27 mouse cellular contexts compared by ENCODE assay signal in the genomic region with DNA sequence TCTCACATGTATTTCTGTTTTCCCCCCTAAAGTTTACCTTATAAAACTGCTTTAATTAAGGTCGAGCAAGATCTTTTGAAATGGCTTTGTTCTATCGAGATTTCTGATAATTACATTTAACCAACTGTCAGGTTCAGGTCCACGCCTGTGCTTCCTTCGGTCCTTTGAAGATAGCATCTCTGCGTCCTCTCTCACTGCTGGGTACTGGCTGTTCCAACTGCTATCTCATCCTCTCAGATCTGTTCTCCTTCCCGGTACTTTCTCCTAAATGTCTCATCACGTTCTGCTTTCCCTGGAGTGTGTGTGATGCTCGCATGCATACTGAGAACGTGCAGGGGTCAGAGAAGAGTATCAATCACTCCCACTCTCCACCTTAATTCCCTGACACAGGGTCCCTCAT.
"Had no signal": no experiment of that assay in that cellular context is flagged by ENCODE, and none has a peak within 500 bp of the region (broad histone marks: within the 10 kb centered on the region; RNA-seq: fewer than 3 reads in every experiment).

No protein-coding gene starts in this region.

- H3K9ac ChIP-seq: limb, embryonic 12.5 days; limb, embryonic 13.5 days; limb, embryonic 15.5 days; liver, embryonic 12.5 days; liver, embryonic 13.5 days; liver, embryonic 14.5 days; liver, embryonic 15.5 days; liver, postnatal 0 days; lung, embryonic 14.5 days; lung, embryonic 15.5 days; midbrain, embryonic 12.5 days; midbrain, embryonic 13.5 days; midbrain, embryonic 15.5 days; neural tube, embryonic 12.5 days had no signal

- H3K9me3 ChIP-seq: limb, embryonic 10.5 days; limb, embryonic 12.5 days; limb, embryonic 13.5 days; limb, embryonic 15.5 days; liver, embryonic 12.5 days; liver, embryonic 13.5 days; liver, embryonic 15.5 days; lung, embryonic 15.5 days; megakaryocyte, embryonic 14.5 days; midbrain, embryonic 10.5 days; midbrain, embryonic 12.5 days; midbrain, embryonic 13.5 days; midbrain, embryonic 15.5 days; neural tube, embryonic 12.5 days had no signal

- DNase-seq: layer of hippocampus, postnatal 36 days; left cerebral cortex, postnatal 4 days; liver; liver, embryonic 13.5 days; liver, postnatal 0 days; midbrain, embryonic 14.5 days had no signal

- ATAC-seq: liver, embryonic 12.5 days; liver, postnatal 0 days; midbrain, embryonic 13.5 days; midbrain, embryonic 15.5 days; midbrain, embryonic 16.5 days had no signal

- H3K4me2 ChIP-seq: limb, embryonic 12.5 days; limb, embryonic 13.5 days; limb, embryonic 15.5 days; liver, embryonic 11.5 days; liver, embryonic 12.5 days; liver, embryonic 13.5 days; liver, embryonic 15.5 days; lung, embryonic 14.5 days; lung, embryonic 15.5 days; midbrain, embryonic 11.5 days; midbrain, embryonic 12.5 days; midbrain, embryonic 13.5 days; midbrain, embryonic 15.5 days; neural tube, embryonic 12.5 days had no signal

- H3K27me3 ChIP-seq: limb, embryonic 15.5 days; liver, embryonic 13.5 days; liver, embryonic 15.5 days had no signal

- H3K36me3 ChIP-seq: limb, embryonic 10.5 days; limb, embryonic 12.5 days; limb, embryonic 13.5 days; limb, embryonic 15.5 days; liver, embryonic 12.5 days; liver, embryonic 13.5 days; liver, embryonic 15.5 days; lung, embryonic 15.5 days; midbrain, embryonic 10.5 days; midbrain, embryonic 12.5 days; midbrain, embryonic 13.5 days; midbrain, embryonic 15.5 days; neural tube, embryonic 12.5 days had no signal

- H3K27ac ChIP-seq: left cerebral cortex, adult 2 months; limb, embryonic 10.5 days; limb, embryonic 12.5 days; limb, embryonic 13.5 days; limb, embryonic 15.5 days; liver, embryonic 12.5 days; liver, embryonic 13.5 days; liver, embryonic 14.5 days; liver, embryonic 15.5 days; lung, embryonic 15.5 days; macrophage; midbrain, embryonic 10.5 days; midbrain, embryonic 12.5 days; midbrain, embryonic 13.5 days; midbrain, embryonic 15.5 days; neural tube, embryonic 12.5 days had no signal

- H3K4me1 ChIP-seq: limb, embryonic 10.5 days; limb, embryonic 12.5 days; limb, embryonic 15.5 days; liver, embryonic 12.5 days; liver, embryonic 13.5 days; liver, embryonic 15.5 days; megakaryocyte, embryonic 14.5 days had no signal

- H3K4me3 ChIP-seq: left cerebral cortex, adult 2 months; limb, embryonic 10.5 days; limb, embryonic 12.5 days; limb, embryonic 13.5 days; limb, embryonic 15.5 days; liver, embryonic 12.5 days; liver, embryonic 13.5 days; liver, embryonic 15.5 days; lung, embryonic 15.5 days; megakaryocyte, embryonic 14.5 days; midbrain, embryonic 10.5 days; midbrain, embryonic 12.5 days; midbrain, embryonic 13.5 days; midbrain, embryonic 15.5 days; myocyte; neural tube, embryonic 12.5 days had no signal
